Mouse (Mus musculus) CH12.LX (cell line): ENCODE results near the gene Ecsit. TPM values are rescaled to one million over a fixed set of nuclear protein-coding genes. Genes with fewer than 3 reads are reported as not detected.

Experiments used
- DNase-seq: peaks from one replicate; pipeline ENCODE4 v3.0.0-alpha.2; 2013; ENCODE audit errors: extremely low read depth
- H3K27ac ChIP-seq: 2 replicates; pipeline ENCODE4 v1.5.1; 2012; ENCODE audit warnings: low read depth, mild to moderate bottlenecking, control low read depth, moderate library complexity; ENCODE audit not compliant: insufficient read depth
- H3K27me3 ChIP-seq: replicated peaks from 2 replicates; pipeline ENCODE3; 2012; ENCODE audit warnings: inconsistent platforms
- H3K36me3 ChIP-seq, 2 experiments: replicated peaks in 1 of 2; 2 replicates each; pipeline versions ENCODE3 to v1.6.1; 2012; ENCODE audit warnings: inconsistent platforms in 1 of 2, low read length in 1 of 2, mild to moderate bottlenecking in 1 of 2, mixed read lengths in 1 of 2, moderate library complexity in 1 of 2; ENCODE audit not compliant: control insufficient read depth in 1 of 2, insufficient read depth in 1 of 2
- H3K4me1 ChIP-seq, 2 experiments: 2 replicates each; pipeline ENCODE4 v1.6.1; 2012; ENCODE audit warnings: inconsistent platforms in 1 of 2, moderate library complexity in 1 of 2; ENCODE audit not compliant: insufficient read depth in 2 of 2, control insufficient read depth in 1 of 2
- H3K4me2 ChIP-seq: 2 replicates; pipeline ENCODE4 v1.6.1; 2012; ENCODE audit warnings: low read depth, mild to moderate bottlenecking, control low read depth; ENCODE audit not compliant: poor library complexity, insufficient read depth, severe bottlenecking
- H3K4me3 ChIP-seq, 3 experiments: fragments of 150-350 bp in 1 of 3; sonication (generic) in 1 of 3; replicated peaks in 1 of 3; 2 replicates each; pipeline versions ENCODE3 to v1.5.1; 2011 to 2012; ENCODE audit warnings: low read depth in 2 of 3, low read length in 2 of 3, mild to moderate bottlenecking in 2 of 3, moderate library complexity in 2 of 3, control low read depth in 1 of 3, improper control_type of control experiment in 1 of 3, inconsistent platforms in 1 of 3, mixed read lengths in 1 of 3; ENCODE audit not compliant: poor library complexity in 1 of 3
- H3K79me2 ChIP-seq: replicated peaks from 2 replicates; pipeline ENCODE4 v1.6.1; 2012; ENCODE audit warnings: mild to moderate bottlenecking, moderate library complexity; ENCODE audit not compliant: control insufficient read depth, poor library complexity, insufficient read depth, severe bottlenecking; ENCODE audit errors: extremely low read depth
- H3K9ac ChIP-seq: 2 replicates; pipeline ENCODE4 v1.6.1; 2012; ENCODE audit warnings: low read depth, mild to moderate bottlenecking, control low read depth, moderate library complexity; ENCODE audit not compliant: insufficient read depth
- H3K9me3 ChIP-seq: replicated peaks from 2 replicates; pipeline ENCODE3; 2012; ENCODE audit warnings: low read length, inconsistent platforms, mixed read lengths
- BHLHE40 ChIP-seq: IDR thresholded peaks from 2 replicates; pipeline ENCODE4 v1.6.1; 2011; ENCODE audit warnings: mild to moderate bottlenecking, low read depth, low read length, improper control_type of control experiment
- CHD1 ChIP-seq: IDR thresholded peaks from 2 replicates; pipeline ENCODE4 v1.6.1; 2012; ENCODE audit warnings: low read depth, low read length, improper control_type of control experiment, inconsistent platforms
- ELF1 ChIP-seq: IDR thresholded peaks from 2 replicates; pipeline ENCODE4 v1.6.1; 2014; ENCODE audit warnings: low read depth, mild to moderate bottlenecking, inconsistent platforms, low read length, improper control_type of control experiment
- EP300 ChIP-seq: IDR thresholded peaks from 2 replicates; pipeline ENCODE4 v1.6.1; 2011; ENCODE audit warnings: low read length, improper control_type of control experiment
- ETS1 ChIP-seq: conservative IDR thresholded peaks from 2 replicates; pipeline ENCODE4 v1.6.1; 2012; ENCODE audit warnings: low read depth, mild to moderate bottlenecking, inconsistent platforms, low read length, improper control_type of control experiment, moderate library complexity
- GABPA ChIP-seq: IDR thresholded peaks from 2 replicates; pipeline ENCODE4 v1.6.1; 2012; ENCODE audit warnings: low read depth, low read length, improper control_type of control experiment, inconsistent platforms; ENCODE audit not compliant: insufficient replicate concordance
- KAT2A ChIP-seq: IDR thresholded peaks from 2 replicates; pipeline ENCODE4 v1.6.1; 2012; ENCODE audit warnings: low read length, improper control_type of control experiment, inconsistent platforms; ENCODE audit not compliant: insufficient replicate concordance
- MAX ChIP-seq: IDR thresholded peaks from 2 replicates; pipeline ENCODE4 v1.6.1; 2011; ENCODE audit warnings: low read length, improper control_type of control experiment
- MEF2A ChIP-seq: IDR thresholded peaks from 2 replicates; pipeline ENCODE4 v1.6.1; 2014; ENCODE audit warnings: low read depth, mild to moderate bottlenecking, inconsistent platforms, low read length, improper control_type of control experiment, borderline replicate concordance
- MYC ChIP-seq: IDR thresholded peaks from 2 replicates; pipeline ENCODE4 v1.6.1; 2011; ENCODE audit warnings: low read depth, mild to moderate bottlenecking, improper control_type of control experiment, low read length
- NRF1 ChIP-seq: IDR thresholded peaks from 2 replicates; pipeline ENCODE4 v1.6.1; 2014; ENCODE audit warnings: low read depth, mild to moderate bottlenecking, inconsistent platforms, low read length, improper control_type of control experiment, moderate library complexity
- RAD21 ChIP-seq: IDR thresholded peaks from 2 replicates; pipeline ENCODE4 v1.6.1; 2011; ENCODE audit warnings: low read depth, mild to moderate bottlenecking, low read length, improper control_type of control experiment, moderate library complexity
- RCOR1 ChIP-seq: conservative IDR thresholded peaks from 2 replicates; pipeline ENCODE4 v1.6.1; 2012; ENCODE audit warnings: low read depth, mild to moderate bottlenecking, inconsistent platforms, low read length, improper control_type of control experiment
- SIN3A ChIP-seq: IDR thresholded peaks from 2 replicates; pipeline ENCODE4 v1.6.1; 2012; ENCODE audit warnings: low read length, improper control_type of control experiment, inconsistent platforms
- dilution Hi-C: fragments of 300-500 bp; cut with MboI; formaldehyde crosslinking; loops from 2 replicates; pipeline ENCODE4 v1.14.3; 2020; ENCODE audit warnings: low sequenced_read_pairs; ENCODE audit not compliant: extremely low pct_unique_long_range_greater_than_20kb, extremely low pct_ligation_motif_present
- in situ Hi-C: fragments of 300-500 bp; cut with MboI; formaldehyde crosslinking; loops from 3 replicates; pipeline ENCODE4 v1.14.3; 2019; ENCODE audit warnings: low sequenced_read_pairs, low pct_ligation_motif_present, low pct_unique_long_range_greater_than_20kb, mixed read lengths
- polyA plus RNA-seq: library from polyadenylated mRNA; unstranded; fragments of >175 nt; gene quantifications from 2 replicates; pipeline ENCODE4 v1.2.1, GENCODE M21; 2012; ENCODE audit warnings: low read depth; ENCODE audit not compliant: insufficient read length
- total RNA-seq, 2 experiments: library from RNA; depleted of rRNA; stranded (reverse); fragments of 300-350 nt in 1 of 2; fragments of >200 nt in 1 of 2; gene quantifications; 2 replicates each; pipeline ENCODE4 v1.2.3; 2012 to 2014

Ecsit gene
- total and polyA plus RNA-seq, 3 experiments: 38.7 to 57.1 (median 48.5) TPM

GRCm38 (mm10) chr9:22056303-22056910 is 28.8 kb downstream of the Ecsit start:
- in situ Hi-C loops: no loop called here
- dilution Hi-C loops: no loop called here
- no peak overlapping the region for H3K9ac ChIP-seq
- peaks cover 37 to 63% of the 10 kb centered on the region in 2 experiments for H3K36me3 ChIP-seq
- no peaks in the 10 kb centered on the region for H3K9me3 ChIP-seq
- TF ChIP-seq NRF1 (no peak), MEF2A (no peak), SIN3A (no peak), GABPA (no peak)
- H3K79me2 ChIP-seq: no peaks in the 10 kb centered on the region
- H3K4me1 ChIP-seq: no peaks in the 10 kb centered on the region
- H3K4me3 ChIP-seq: no peak overlapping the region
- DNase-seq: no peak
- no peaks in the 10 kb centered on the region for H3K27me3 ChIP-seq
- no peak overlapping the region for H3K4me2 ChIP-seq
- no peak overlapping the region for H3K27ac ChIP-seq

GRCm38 (mm10) chr9:22055713-22056112 is 29.5 kb downstream of the Ecsit start:
- TF ChIP-seq KAT2A (no peak), CHD1 (no peak)

GRCm38 (mm10) chr9:22054411-22055076 is 30.7 kb downstream of the Ecsit start:
- no peak overlapping the region for H3K4me3 ChIP-seq
- H3K9ac ChIP-seq: no peak overlapping the region
- DNase-seq: no peak
- in situ Hi-C loops (no loop called here), dilution Hi-C loops (no loop called here)
- peaks cover 2% of the 10 kb centered on the region for H3K9me3 ChIP-seq
- no peak overlapping the region for H3K27ac ChIP-seq
- no peaks in the 10 kb centered on the region for H3K4me1 ChIP-seq
- peaks cover 29 to 51% of the 10 kb centered on the region in 2 experiments for H3K36me3 ChIP-seq
- no peak overlapping the region for H3K4me2 ChIP-seq
- no peak for TF ChIP-seq CHD1
- 0 out of 2 replicates have a peak, but pooled peaks have one; percentile 20 for TF ChIP-seq MAX
- no peak for TF ChIP-seq ETS1
- TF ChIP-seq EP300: no peak
- no peak for TF ChIP-seq RCOR1
- no peak for TF ChIP-seq RAD21
- no peak for TF ChIP-seq MYC
- TF ChIP-seq BHLHE40: peak; percentile 79
- no peak for TF ChIP-seq ELF1
- no peaks in the 10 kb centered on the region for H3K79me2 ChIP-seq
- no peaks in the 10 kb centered on the region for H3K27me3 ChIP-seq

More at GRCm38 (mm10) chr9:22055713-22056112, 29.5 kb downstream of the Ecsit start:
- Histone ChIP-seq H3K27ac (no peak overlapping the region), H3K9me3 (peaks cover 2% of the 10 kb centered on the region), H3K4me1 (no peaks in the 10 kb centered on the region), H3K79me2 (no peaks in the 10 kb centered on the region), H3K4me2 (no peak overlapping the region), H3K9ac (no peak overlapping the region), H3K27me3 (no peaks in the 10 kb centered on the region), H3K4me3 (no peak overlapping the region), H3K36me3 (peaks cover 32 to 57% of the 10 kb centered on the region in 2 experiments)
- dilution Hi-C loops: no loop called here
- no peak for DNase-seq
- in situ Hi-C loops: no loop called here
